Mouse (Mus musculus) regulatory T cell (primary cell): ENCODE results near the gene Ifit1bl2.

ENCODE experiments used
- in situ Hi-C: fragments of 300-600 bp; cut with MboI, MseI; formaldehyde crosslinking; loops from one replicate; pipeline ENCODE4 v1.15.1; 2025; ENCODE audit warnings: high pct_unique_total_duplicates

Gene Ifit1bl2

GRCm38 (mm10) chr19:34568988-34569895, 71.3 kb downstream of the Ifit1bl2 start:
- in situ Hi-C loops, result no loop called here
